Mouse (Mus musculus): ENCODE measurements around the gene Tab3. TPM values are rescaled to one million over a fixed set of nuclear protein-coding genes. Genes with fewer than 3 reads are reported as not detected.

Gene Tab3
- polyA plus RNA-seq, 1 experiment from 2014 or later, result 3.7 TPM

DNA sequence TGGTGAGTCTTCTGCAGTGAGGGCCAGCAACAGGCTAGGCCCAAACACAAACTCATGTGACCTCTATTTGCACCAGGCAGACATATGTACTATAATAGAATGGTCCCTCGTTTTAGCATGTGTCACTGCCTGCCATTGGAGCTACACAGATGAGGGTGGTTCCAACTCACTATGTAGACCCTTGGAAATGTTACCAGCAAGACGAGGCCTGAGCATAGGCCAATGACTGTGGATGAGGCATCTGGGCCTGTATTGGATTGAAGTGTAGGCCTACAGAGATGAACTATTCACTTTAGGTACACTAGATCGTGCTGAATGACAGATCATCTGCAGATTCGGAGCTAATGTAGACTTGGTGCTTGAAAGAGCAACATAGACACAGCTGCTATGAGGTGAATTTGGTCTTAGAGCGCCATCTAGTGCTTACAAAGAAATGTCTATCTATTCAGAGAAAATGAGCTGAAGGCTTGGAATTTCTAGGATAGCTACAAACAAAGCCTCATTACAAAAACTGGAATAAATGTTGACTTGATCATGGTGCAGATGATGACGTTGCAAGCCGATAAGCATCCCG lies 72.5 kb downstream of the Tab3 start:
- no peaks in the 10 kb centered on the region for H3K4me1 ChIP-seq
- no peaks in the 10 kb centered on the region for H3K36me3 ChIP-seq
- no peak overlapping the region for H3K4me3 ChIP-seq (replicated peaks)
- 41% methylated on average over 8 of the region's 8 CpGs for WGBS
- H3K9me3 ChIP-seq (replicated peaks), result no peaks in the 10 kb centered on the region
- no peak overlapping the region for H3K9ac ChIP-seq
- H3K4me2 ChIP-seq (replicated peaks), result no peak overlapping the region
- ATAC-seq (ENCODE audit: insufficient number of reproducible peaks, low FRiP score, low TSS enrichment, low read depth), result no peak
- H3K27ac ChIP-seq (replicated peaks), result no peak overlapping the region
- no peaks in the 10 kb centered on the region for H3K27me3 ChIP-seq

DNA sequence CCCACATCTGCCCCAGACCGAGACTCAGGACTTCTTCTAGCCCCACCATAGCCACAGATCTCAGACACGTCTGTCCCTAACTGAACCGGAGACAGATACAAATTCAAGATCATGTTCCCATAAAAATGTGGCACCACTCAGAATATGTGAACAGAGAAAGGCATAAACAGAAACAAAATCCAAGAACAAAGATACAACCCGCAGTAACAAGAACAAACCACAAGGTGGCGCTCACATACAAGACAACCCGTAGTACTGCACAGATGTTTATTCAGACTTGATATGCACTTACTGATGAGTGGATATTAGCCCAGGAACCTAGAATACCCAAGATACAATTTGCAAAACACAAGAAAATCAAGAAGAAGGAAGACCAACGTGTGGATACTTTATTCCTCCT lies 103.0 kb downstream of the Tab3 start:
- Histone ChIP-seq H3K4me2 (replicated peaks) (no peak overlapping the region), H3K9me3 (replicated peaks) (no peaks in the 10 kb centered on the region), H3K9ac (no peak overlapping the region), H3K36me3 (no peaks in the 10 kb centered on the region), H3K4me1 (no peaks in the 10 kb centered on the region), H3K27me3 (no peaks in the 10 kb centered on the region; the same call in 1 of the 2 replicates), H3K4me3 (replicated peaks) (no peak overlapping the region), H3K27ac (replicated peaks) (no peak overlapping the region)
- 18% methylated on average over 7 of the region's 7 CpGs for WGBS
- ATAC-seq (ENCODE audit: insufficient number of reproducible peaks, low FRiP score, low TSS enrichment, low read depth), result no peak

DNA sequence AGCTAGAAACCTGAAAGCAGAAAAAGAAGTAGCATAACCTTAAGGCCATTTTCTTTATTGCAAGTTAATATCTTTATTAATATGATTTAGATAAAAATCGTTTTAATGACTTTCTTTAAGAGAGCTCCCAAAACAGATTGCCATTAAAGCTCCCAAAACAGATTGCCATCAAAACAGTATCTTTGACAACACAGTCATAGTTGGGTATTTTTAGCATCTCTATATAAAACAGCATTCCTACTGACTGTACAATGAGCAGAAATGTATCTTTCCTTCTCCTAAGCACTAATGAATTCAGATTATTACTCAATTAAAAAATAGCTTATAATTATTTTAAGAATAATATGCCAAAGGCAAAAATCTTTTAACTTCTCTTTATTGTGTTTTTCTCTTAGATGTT lies 108.3 kb downstream of the Tab3 start:
- Histone ChIP-seq H3K9ac (no peak overlapping the region), H3K27me3 (no peaks in the 10 kb centered on the region), H3K36me3 (no peaks in the 10 kb centered on the region), H3K4me1 (no peaks in the 10 kb centered on the region), H3K4me3 (replicated peaks) (no peak overlapping the region), H3K27ac (replicated peaks) (no peak overlapping the region), H3K9me3 (replicated peaks) (no peaks in the 10 kb centered on the region), H3K4me2 (replicated peaks) (no peak overlapping the region)
- WGBS, result 63% methylated on average over 1 of the region's 1 CpGs
- no peak for ATAC-seq (ENCODE audit: insufficient number of reproducible peaks, low FRiP score, low TSS enrichment, low read depth)

DNA sequence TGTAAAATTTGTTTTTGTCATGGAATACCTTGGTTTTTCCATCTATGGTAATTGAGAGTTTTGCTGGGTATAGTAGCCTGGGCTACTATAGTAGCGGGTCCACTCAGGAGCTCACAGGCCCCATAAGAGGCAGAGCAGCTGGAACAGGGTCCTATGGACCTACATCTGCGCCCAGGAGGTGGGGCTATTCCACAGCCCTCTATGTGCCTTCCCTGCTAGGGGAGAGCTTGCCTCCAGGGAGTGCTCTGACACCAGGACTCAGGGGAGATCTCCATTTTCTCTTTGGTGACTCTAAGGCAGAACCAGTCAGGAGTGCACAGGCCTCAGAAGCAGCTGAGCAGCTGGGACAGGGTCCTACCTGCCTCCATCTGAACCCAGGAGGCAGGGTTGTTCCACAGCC lies 109.9 kb downstream of the Tab3 start:
- no peaks in the 10 kb centered on the region for H3K9me3 ChIP-seq (replicated peaks)
- no peaks in the 10 kb centered on the region for H3K36me3 ChIP-seq
- H3K9ac ChIP-seq, result no peak overlapping the region
- WGBS, result 61% methylated on average over 2 of the region's 2 CpGs
- ATAC-seq (ENCODE audit: insufficient number of reproducible peaks, low FRiP score, low TSS enrichment, low read depth), result no peak
- H3K27ac ChIP-seq (replicated peaks), result no peak overlapping the region
- H3K4me3 ChIP-seq (replicated peaks), result no peak overlapping the region
- H3K4me2 ChIP-seq (replicated peaks), result no peak overlapping the region
- no peaks in the 10 kb centered on the region for H3K4me1 ChIP-seq
- H3K27me3 ChIP-seq, result no peaks in the 10 kb centered on the region

Small RNA genes within 50 kb of the gene (microRNA-seq; reads per million reads assigned to microRNA genes)
- not detected for gene Gm44378 (ENCODE audit: borderline number of aligned reads)

Other genes with a start within 250 kb of the Tab3 start
- gene Gk, start 202.8 kb downstream of the Tab3 start, polyA plus RNA-seq (2015; fragmentation: Nextera tagmentation; extraction: Ambion mirVana), result 8.9 TPM in 2 replicates